ENCODE assay signal across 17 mouse cellular contexts in the genomic region with DNA sequence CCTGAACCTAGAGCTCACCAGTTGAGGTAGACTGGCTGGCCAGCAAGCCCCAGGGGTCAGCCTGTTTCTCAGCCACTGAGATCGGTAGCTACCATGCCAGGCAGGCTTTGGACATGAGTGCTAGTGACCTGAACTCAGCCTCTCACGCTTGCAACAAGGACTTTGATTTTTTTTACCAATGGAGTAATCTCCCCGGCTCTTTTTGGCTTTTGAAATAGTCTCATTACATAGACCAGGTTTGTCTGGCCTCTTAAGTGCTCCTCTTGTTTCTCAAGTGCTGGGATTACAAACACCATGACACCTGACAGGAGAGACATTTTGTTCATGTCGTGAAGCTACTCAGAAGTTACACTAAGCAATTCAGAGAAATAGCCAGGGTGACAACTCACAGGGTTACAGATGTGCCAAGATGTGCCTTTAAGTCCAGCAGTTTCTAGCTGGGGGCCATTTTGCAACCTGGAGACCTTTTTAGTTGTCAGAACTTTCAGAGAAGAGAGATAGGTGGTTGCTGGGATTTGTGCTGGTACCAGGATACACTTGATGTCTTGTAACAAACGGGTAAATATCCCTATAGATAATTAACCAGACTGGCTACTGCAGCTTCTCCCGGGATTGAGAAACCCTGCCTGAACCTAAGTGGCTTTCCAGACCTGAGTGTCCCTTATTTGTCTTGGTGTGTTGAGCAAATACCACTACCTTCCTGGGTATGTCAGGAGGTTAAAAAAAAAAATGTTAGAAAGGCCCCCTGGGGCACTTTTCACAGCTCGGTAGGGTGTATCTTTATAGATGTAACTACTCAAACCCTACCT. TPM values are rescaled to one million over a fixed set of nuclear protein-coding genes. Genes with fewer than 3 reads are reported as not detected.
DNase-seq lines count a peak whose midpoint lies in the region; ATAC-seq and TF ChIP-seq lines count a peak whose summit lies in the region.
"Had no signal": no experiment of that assay in that cellular context is flagged by ENCODE, and none has a peak within 500 bp of the region (broad histone marks: within the 10 kb centered on the region; RNA-seq: fewer than 3 reads in every experiment).

No protein-coding gene starts in this region.

- TF ChIP-seq CTCF in forebrain, postnatal 0 days (IDR thresholded peaks at IDR 0.05; ENCODE audit: low read depth) = no peak
- no peak for TF ChIP-seq CTCF in kidney, adult 2 months (conservative IDR thresholded peaks at IDR 0.05; ENCODE audit: insufficient read depth, insufficient read length, low read depth, low read length)
- no peak for TF ChIP-seq CTCF in lung, postnatal 0 days (IDR thresholded peaks at IDR 0.05)

- H3K9ac ChIP-seq in forebrain, embryonic 14.5 days (ENCODE audit: low read length) = peak overlapping the region; percentile 25; the same call in 1 of the 2 replicates
- H3K9ac ChIP-seq in forebrain, postnatal 0 days = no peak overlapping the region
- H3K9ac ChIP-seq in kidney, embryonic 16.5 days (replicated peaks; ENCODE audit: low read length) = 0 out of 2 replicates have a peak overlapping the region, but pooled peaks have one; percentile 16
- H3K9ac ChIP-seq in intestine, embryonic 15.5 days = no peak overlapping the region
- no peak overlapping the region for H3K9ac ChIP-seq in lung, postnatal 0 days (replicated peaks; ENCODE audit: low read depth)
- H3K9ac ChIP-seq: kidney, embryonic 15.5 days; midbrain, embryonic 15.5 days had no signal

- no peak overlapping the region for H3K4me2 ChIP-seq in forebrain, embryonic 14.5 days (ENCODE audit: low read length)
- H3K4me2 ChIP-seq in forebrain, postnatal 0 days (ENCODE audit: low read depth) = no peak overlapping the region
- no peak overlapping the region for H3K4me2 ChIP-seq in kidney, embryonic 16.5 days (replicated peaks; ENCODE audit: low read depth, low read length)
- H3K4me2 ChIP-seq in intestine, embryonic 15.5 days (replicated peaks) = peak overlapping the region; percentile 6; the same call in 1 of the 2 replicates
- 0 out of 2 replicates have a peak overlapping the region, but pooled peaks have one; percentile 82 for H3K4me2 ChIP-seq in lung, postnatal 0 days (replicated peaks; ENCODE audit: low read depth, low read length)

- H3K4me1 ChIP-seq in forebrain, embryonic 14.5 days (ENCODE audit: control insufficient read depth, insufficient read depth, low read length) = peaks cover 4% of the 10 kb centered on the region; the same call in 1 of the 2 replicates
- H3K4me1 ChIP-seq in forebrain, postnatal 0 days (ENCODE audit: insufficient read depth) = peaks cover 11% of the 10 kb centered on the region; the same call in 1 of the 2 replicates
- H3K4me1 ChIP-seq in kidney, embryonic 16.5 days (ENCODE audit: insufficient read depth, low read length) = peaks cover 23% of the 10 kb centered on the region
- H3K4me1 ChIP-seq in kidney, adult 2 months (ENCODE audit: control insufficient read depth, insufficient read depth, low read length) = peaks cover 9% of the 10 kb centered on the region; the same call in 1 of the 2 replicates
- peaks cover 16% of the 10 kb centered on the region for H3K4me1 ChIP-seq in intestine, embryonic 15.5 days (replicated peaks)
- H3K4me1 ChIP-seq in lung, postnatal 0 days (ENCODE audit: insufficient read depth, low read depth, low read length) = peaks cover 3% of the 10 kb centered on the region; the same call in 1 of the 2 replicates

- H3K36me3 ChIP-seq in forebrain, embryonic 14.5 days (ENCODE audit: control insufficient read depth, insufficient read depth, low read length) = peaks cover 22% of the 10 kb centered on the region
- peaks cover 21% of the 10 kb centered on the region for H3K36me3 ChIP-seq in forebrain, postnatal 0 days (ENCODE audit: insufficient read depth)
- H3K36me3 ChIP-seq in kidney, embryonic 16.5 days (ENCODE audit: insufficient read depth, low read length) = peaks cover 25% of the 10 kb centered on the region
- H3K36me3 ChIP-seq in kidney, adult 2 months (ENCODE audit: control insufficient read depth, insufficient read depth, low read length) = 0 out of 2 replicates have a peak, but pooled peaks cover 2% of the 10 kb centered on the region
- peaks cover 17% of the 10 kb centered on the region for H3K36me3 ChIP-seq in intestine, embryonic 15.5 days
- peaks cover 7% of the 10 kb centered on the region; the same call in 1 of the 2 replicates for H3K36me3 ChIP-seq in lung, postnatal 0 days (ENCODE audit: insufficient read depth, low read length)

- no peak overlapping the region for H3K4me3 ChIP-seq in forebrain, embryonic 14.5 days (ENCODE audit: low read depth, low read length)
- H3K4me3 ChIP-seq in forebrain, postnatal 0 days (ENCODE audit: low read depth, low read length) = no peak overlapping the region
- no peak overlapping the region for H3K4me3 ChIP-seq in kidney, embryonic 16.5 days (ENCODE audit: low read length)
- H3K4me3 ChIP-seq in kidney, adult 2 months (ENCODE audit: insufficient read depth, low read depth, low read length) = no peak overlapping the region
- H3K4me3 ChIP-seq in intestine, embryonic 15.5 days (replicated peaks) = no peak overlapping the region
- no peak overlapping the region for H3K4me3 ChIP-seq in lung, postnatal 0 days (ENCODE audit: low read depth, low read length)
- H3K4me3 ChIP-seq: midbrain, embryonic 15.5 days had no signal

- H3K27ac ChIP-seq in forebrain, embryonic 14.5 days (ENCODE audit: low read depth, low read length) = no peak overlapping the region
- no peak overlapping the region for H3K27ac ChIP-seq in forebrain, postnatal 0 days (ENCODE audit: low read depth, low read length)
- H3K27ac ChIP-seq in kidney, embryonic 16.5 days (ENCODE audit: low read length) = no peak overlapping the region
- H3K27ac ChIP-seq in kidney, adult 2 months (ENCODE audit: insufficient read depth, low read depth, low read length) = no peak overlapping the region
- H3K27ac ChIP-seq in intestine, embryonic 15.5 days = no peak overlapping the region
- 0 out of 2 replicates have a peak overlapping the region, but pooled peaks have one; percentile 2 for H3K27ac ChIP-seq in lung, postnatal 0 days (ENCODE audit: low read length)
- H3K27ac ChIP-seq: hindbrain, embryonic 10.5 days; kidney, embryonic 15.5 days; midbrain, embryonic 15.5 days had no signal

- peak; percentile 63; the same call in 1 of the 2 replicates for TF ChIP-seq EP300 in lung, postnatal 0 days (IDR thresholded peaks at IDR 0.05)

- ATAC-seq in forebrain, embryonic 14.5 days = no peak
- no peak for ATAC-seq in forebrain, postnatal 0 days
- no peak for ATAC-seq in kidney, embryonic 16.5 days (ENCODE audit: low FRiP score, low TSS enrichment)
- ATAC-seq in intestine, embryonic 15.5 days = no peak
- ATAC-seq in lung, postnatal 0 days = peak; percentile 37
- ATAC-seq: forebrain, embryonic 16.5 days; midbrain, embryonic 15.5 days had no signal

- H3K9me3 ChIP-seq in forebrain, embryonic 14.5 days (replicated peaks; ENCODE audit: control insufficient read depth, low read length) = no peaks in the 10 kb centered on the region
- H3K9me3 ChIP-seq in forebrain, postnatal 0 days (ENCODE audit: low read length) = no peaks in the 10 kb centered on the region
- H3K9me3 ChIP-seq in kidney, embryonic 16.5 days (ENCODE audit: low read length) = no peaks in the 10 kb centered on the region
- H3K9me3 ChIP-seq in intestine, embryonic 15.5 days = no peaks in the 10 kb centered on the region
- H3K9me3 ChIP-seq in lung, postnatal 0 days (ENCODE audit: low read length) = no peaks in the 10 kb centered on the region
- H3K9me3 ChIP-seq: hindbrain, embryonic 10.5 days; kidney, embryonic 15.5 days; midbrain, embryonic 15.5 days had no signal

- TF ChIP-seq POLR2A in kidney, adult 2 months (IDR thresholded peaks at IDR 0.05; ENCODE audit: low read depth, low read length) = no peak

- 88% methylated on average over 7 of the region's 7 CpGs for WGBS in forebrain, embryonic 14.5 days
- 88% methylated on average over 7 of the region's 7 CpGs for WGBS in forebrain, postnatal 0 days
- 82% methylated on average over 7 of the region's 7 CpGs for WGBS in kidney, embryonic 16.5 days
- WGBS in kidney, adult 2 months = 54% methylated on average over 7 of the region's 7 CpGs
- 59% methylated on average over 7 of the region's 7 CpGs for WGBS in intestine, embryonic 15.5 days
- 51% methylated on average over 7 of the region's 7 CpGs for WGBS in lung, postnatal 0 days

- H3K27me3 ChIP-seq in forebrain, embryonic 14.5 days (replicated peaks; ENCODE audit: control insufficient read depth, insufficient read depth, low read length) = no peaks in the 10 kb centered on the region
- H3K27me3 ChIP-seq in forebrain, postnatal 0 days (ENCODE audit: insufficient read depth, low read length) = no peaks in the 10 kb centered on the region
- no peaks in the 10 kb centered on the region for H3K27me3 ChIP-seq in kidney, embryonic 16.5 days (ENCODE audit: insufficient read depth, low read length)
- H3K27me3 ChIP-seq in kidney, adult 2 months (replicated peaks; ENCODE audit: control insufficient read depth, insufficient read depth, low read length) = no peaks in the 10 kb centered on the region
- H3K27me3 ChIP-seq in intestine, embryonic 15.5 days (replicated peaks) = no peaks in the 10 kb centered on the region
- no peaks in the 10 kb centered on the region for H3K27me3 ChIP-seq in lung, postnatal 0 days (replicated peaks; ENCODE audit: insufficient read depth, low read length)
- H3K27me3 ChIP-seq: kidney, embryonic 15.5 days; midbrain, embryonic 15.5 days had no signal

- DNase-seq in forebrain, embryonic 14.5 days (ENCODE audit: low spot score) = no peak
- no peak for DNase-seq in forebrain, postnatal 0 days
- DNase-seq in kidney, adult 2 months = no peak
- DNase-seq in lung, postnatal 0 days (ENCODE audit: low spot score) = peak; percentile 68
- DNase-seq in spleen, postnatal 10 days (ENCODE audit: low spot score in 2 of 2) = no peak
- no peak for DNase-seq in thymus, postnatal 36 days
- DNase-seq: adrenal gland, adult 2 months; cerebellum, adult 9-11 months; gastrocnemius, postnatal 25 days; right cerebral cortex, adult 18-20 months; thymus, postnatal 14 days had no signal

RNA-seq across cellular contexts. Expression of a gene that starts 2.1 kb away (rescaled TPM):
- 4.3 and 4.6 TPM in 2 replicates for polyA plus RNA-seq in forebrain, embryonic 14.5 days (2014; fragmentation: Nextera tagmentation; extraction: Ambion mirVana)
- 11.9 and 25.3 TPM in 2 replicates for total RNA-seq in forebrain, postnatal 0 days (2014; rRNA removed)
- 7.5 and 9.9 TPM in 2 replicates for polyA plus RNA-seq in forebrain, postnatal 0 days (2015; fragmentation: Nextera tagmentation; extraction: Ambion mirVana)
- 31.4 and 35.6 TPM in 2 replicates for polyA plus RNA-seq in kidney, embryonic 16.5 days (2015; fragmentation: Nextera tagmentation; extraction: Ambion mirVana)
- 17.9 and 21.9 TPM in 2 replicates for polyA plus RNA-seq in kidney, adult 2 months (2012; rRNA removed)
- polyA plus RNA-seq in intestine, embryonic 15.5 days (2015; fragmentation: Nextera tagmentation; extraction: Ambion mirVana) = 23.8 and 23.9 TPM in 2 replicates
- polyA plus RNA-seq in lung, postnatal 0 days (2015; fragmentation: Nextera tagmentation; extraction: Ambion mirVana) = 28.6 and 32.2 TPM in 2 replicates

RNA-seq across cellular contexts. Expression of a gene that starts 23.2 kb away (rescaled TPM):
- polyA plus RNA-seq in forebrain, embryonic 14.5 days (2014; fragmentation: Nextera tagmentation; extraction: Ambion mirVana) = 348 and 370 TPM in 2 replicates
- 125 and 145 TPM in 2 replicates for total RNA-seq in forebrain, postnatal 0 days (2014; rRNA removed)
- polyA plus RNA-seq in forebrain, postnatal 0 days (2015; fragmentation: Nextera tagmentation; extraction: Ambion mirVana) = 222 and 246 TPM in 2 replicates
- polyA plus RNA-seq in kidney, embryonic 16.5 days (2015; fragmentation: Nextera tagmentation; extraction: Ambion mirVana) = 456 and 460 TPM in 2 replicates
- polyA plus RNA-seq in kidney, adult 2 months (2012; rRNA removed) = 150 and 168 TPM in 2 replicates
- polyA plus RNA-seq in intestine, embryonic 15.5 days (2015; fragmentation: Nextera tagmentation; extraction: Ambion mirVana) = 290 and 308 TPM in 2 replicates
- polyA plus RNA-seq in lung, postnatal 0 days (2015; fragmentation: Nextera tagmentation; extraction: Ambion mirVana) = 165 and 171 TPM in 2 replicates

RNA-seq across cellular contexts. Expression of a gene that starts 25.7 kb away (rescaled TPM):
- 20.4 and 22.6 TPM in 2 replicates for polyA plus RNA-seq in forebrain, embryonic 14.5 days (2014; fragmentation: Nextera tagmentation; extraction: Ambion mirVana)
- total RNA-seq in forebrain, postnatal 0 days (2014; rRNA removed) = 10.3 and 11.8 TPM in 2 replicates
- 21.3 and 27.1 TPM in 2 replicates for polyA plus RNA-seq in forebrain, postnatal 0 days (2015; fragmentation: Nextera tagmentation; extraction: Ambion mirVana)
- polyA plus RNA-seq in kidney, embryonic 16.5 days (2015; fragmentation: Nextera tagmentation; extraction: Ambion mirVana) = 154 and 180 TPM in 2 replicates
- polyA plus RNA-seq in kidney, adult 2 months (2012; rRNA removed) = 368 and 453 TPM in 2 replicates
- 193 and 229 TPM in 2 replicates for polyA plus RNA-seq in intestine, embryonic 15.5 days (2015; fragmentation: Nextera tagmentation; extraction: Ambion mirVana)
- polyA plus RNA-seq in lung, postnatal 0 days (2015; fragmentation: Nextera tagmentation; extraction: Ambion mirVana) = 608 and 656 TPM in 2 replicates

RNA-seq across cellular contexts. Expression of a gene that starts 35.9 kb away (rescaled TPM):
- 13.8 and 17.7 TPM in 2 replicates for polyA plus RNA-seq in forebrain, embryonic 14.5 days (2014; fragmentation: Nextera tagmentation; extraction: Ambion mirVana)
- 12.7 and 17.1 TPM in 2 replicates for total RNA-seq in forebrain, postnatal 0 days (2014; rRNA removed)
- 11.6 and 13.1 TPM in 2 replicates for polyA plus RNA-seq in forebrain, postnatal 0 days (2015; fragmentation: Nextera tagmentation; extraction: Ambion mirVana)
- polyA plus RNA-seq in kidney, embryonic 16.5 days (2015; fragmentation: Nextera tagmentation; extraction: Ambion mirVana) = 35.7 and 42.5 TPM in 2 replicates
- polyA plus RNA-seq in kidney, adult 2 months (2012; rRNA removed) = 48.7 and 60.1 TPM in 2 replicates
- polyA plus RNA-seq in intestine, embryonic 15.5 days (2015; fragmentation: Nextera tagmentation; extraction: Ambion mirVana) = 19.2 and 19.4 TPM in 2 replicates
- 80.5 and 83.3 TPM in 2 replicates for polyA plus RNA-seq in lung, postnatal 0 days (2015; fragmentation: Nextera tagmentation; extraction: Ambion mirVana)

RNA-seq across cellular contexts. Expression of a gene that starts 49.4 kb away (rescaled TPM):
- polyA plus RNA-seq in forebrain, embryonic 14.5 days (2014; fragmentation: Nextera tagmentation; extraction: Ambion mirVana) = 123 and 129 TPM in 2 replicates
- total RNA-seq in forebrain, postnatal 0 days (2014; rRNA removed) = 66.9 and 76.3 TPM in 2 replicates
- polyA plus RNA-seq in forebrain, postnatal 0 days (2015; fragmentation: Nextera tagmentation; extraction: Ambion mirVana) = 117 and 124 TPM in 2 replicates
- polyA plus RNA-seq in kidney, embryonic 16.5 days (2015; fragmentation: Nextera tagmentation; extraction: Ambion mirVana) = 153 and 164 TPM in 2 replicates
- 176 and 192 TPM in 2 replicates for polyA plus RNA-seq in kidney, adult 2 months (2012; rRNA removed)
- polyA plus RNA-seq in intestine, embryonic 15.5 days (2015; fragmentation: Nextera tagmentation; extraction: Ambion mirVana) = 122 and 133 TPM in 2 replicates
- polyA plus RNA-seq in lung, postnatal 0 days (2015; fragmentation: Nextera tagmentation; extraction: Ambion mirVana) = 202 and 208 TPM in 2 replicates

Comparison
In these comparisons a context has a peak if more than half of its experiments do, and no peak if none do; other contexts are left out.
1. H3K9ac ChIP-seq: peak in forebrain, embryonic 14.5 days (single experiment) and kidney, embryonic 16.5 days (single experiment); none in forebrain, postnatal 0 days (single experiment), intestine, embryonic 15.5 days (single experiment) and lung, postnatal 0 days (single experiment).
2. H3K4me2 ChIP-seq: peak in intestine, embryonic 15.5 days (single experiment) and lung, postnatal 0 days (single experiment); none in forebrain, embryonic 14.5 days (single experiment), forebrain, postnatal 0 days (single experiment) and kidney, embryonic 16.5 days (single experiment).